Mouse (Mus musculus) brain, adult 2 months (tissue): ENCODE results near the gene Gm5767.

Experiments used
- DNase-seq: peaks from one replicate; pipeline ENCODE4 v3.0.0; 2011; ENCODE audit warnings: low read depth, low spot score

Gene Gm5767

GRCm38 (mm10) chr16:8670041-8671035, 10.2 kb upstream of the Gm5767 start:
- peak; percentile 84 for DNase-seq

GRCm38 (mm10) chr16:8671551-8672349, 8.8 kb upstream of the Gm5767 start, which contains the start of gene Carhsp1:
TSS of gene Carhsp1 (minus strand) at chr16:8672155.
- peak; percentile 90 for DNase-seq

GRCm38 (mm10) chr16:8672350-8672687, 8.3 kb upstream of the Gm5767 start:
- no peak for DNase-seq

GRCm38 (mm10) chr16:8672811-8673210, 7.8 kb upstream of the Gm5767 start:
- no peak for DNase-seq

- DNase-seq = no peak
These were observed 7.2 kb upstream of the Gm5767 start for GRCm38 (mm10) chr16:8673343-8673742.

- peak; percentile 63 for DNase-seq
These were observed 6.4 kb upstream of the Gm5767 start for GRCm38 (mm10) chr16:8674165-8674564.

GRCm38 (mm10) chr16:8675559-8675958, 5.0 kb upstream of the Gm5767 start:
- no peak for DNase-seq

GRCm38 (mm10) chr16:8676228-8676627, 4.3 kb upstream of the Gm5767 start:
- no peak for DNase-seq

- peak; percentile 66 for DNase-seq
These were observed 3.8 kb upstream of the Gm5767 start for GRCm38 (mm10) chr16:8676800-8677199.

- no peak for DNase-seq
These were observed 2.5 kb upstream of the Gm5767 start for GRCm38 (mm10) chr16:8678035-8678434.

GRCm38 (mm10) chr16:8678676-8679075, 1.9 kb upstream of the Gm5767 start:
- DNase-seq = no peak

GRCm38 (mm10) chr16:8679780-8680179, 790 bp upstream of the Gm5767 start:
- no peak for DNase-seq

GRCm38 (mm10) chr16:8685087-8685486, 4.5 kb downstream of the Gm5767 start:
- peak; percentile 88 for DNase-seq

- DNase-seq = peak; percentile 88
These were observed 5.7 kb downstream of the Gm5767 start for GRCm38 (mm10) chr16:8686121-8686870.

GRCm38 (mm10) chr16:8686871-8687535, 6.4 kb downstream of the Gm5767 start:
- no peak for DNase-seq

GRCm38 (mm10) chr16:8687559-8688112, 7.1 kb downstream of the Gm5767 start:
- DNase-seq = no peak

- DNase-seq = peak; percentile 91
These were observed 9.5 kb downstream of the Gm5767 start for GRCm38 (mm10) chr16:8689979-8690656.

GRCm38 (mm10) chr16:8691206-8691605, 10.6 kb downstream of the Gm5767 start:
- DNase-seq = peak; percentile 62

- no peak for DNase-seq
These were observed 19.0 kb downstream of the Gm5767 start for GRCm38 (mm10) chr16:8699556-8699955.

GRCm38 (mm10) chr16:8700586-8700985, 20.0 kb downstream of the Gm5767 start:
- DNase-seq = no peak
